Mouse (Mus musculus) megakaryocyte, embryonic 14.5 days (primary cell): Measurements from ENCODE around the gene Ppp4r2.

Experiments
- FLI1 ChIP-seq: IDR thresholded peaks from 2 replicates; pipeline ENCODE4 v1.6.1; 2012; ENCODE audit warnings: low read length, inconsistent platforms, mixed read lengths
- GATA1 ChIP-seq: IDR thresholded peaks from 3 replicates; pipeline ENCODE4 v1.6.1; 2012; ENCODE audit warnings: mixed read lengths, low read length, inconsistent platforms, borderline replicate concordance

DNA sequence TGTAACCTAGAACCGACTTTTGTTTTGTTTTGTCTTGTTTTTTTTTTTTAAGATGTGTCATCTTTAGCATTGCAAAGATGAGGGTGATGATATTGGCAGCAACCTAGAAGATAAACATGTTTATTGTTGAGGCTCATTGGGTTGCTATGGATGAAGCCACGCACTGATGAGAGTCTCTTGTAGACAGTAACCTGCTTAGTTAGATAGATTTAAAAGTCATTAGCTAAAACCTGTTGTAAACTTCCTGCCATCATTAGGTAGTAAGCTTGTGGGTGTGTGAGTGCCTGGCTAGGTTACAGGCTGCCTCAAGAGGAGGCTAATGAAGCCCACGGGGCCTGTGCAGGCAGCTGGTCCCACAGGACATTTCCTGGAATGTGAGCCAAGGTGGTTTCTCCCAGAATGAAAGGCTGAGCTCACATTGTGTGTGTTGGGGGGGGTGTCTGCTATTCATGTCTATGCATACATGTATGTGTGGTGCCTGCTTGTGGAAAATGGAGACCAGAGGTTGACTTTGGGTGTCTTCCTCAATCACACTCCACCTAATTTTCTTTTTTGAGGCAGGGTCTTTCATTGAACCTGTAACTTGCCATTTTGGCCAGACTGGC, 41.3 kb upstream of the Ppp4r2 start:
- no peak for TF ChIP-seq GATA1
- no peak for TF ChIP-seq FLI1
